Mouse (Mus musculus) adrenal gland, adult 8-10 months (tissue): Measurements from ENCODE around the gene Apoh. TPM values are rescaled to one million over a fixed set of nuclear protein-coding genes. Genes with fewer than 3 reads are reported as not detected.

Experiments
- DNase-seq: peaks from one replicate; pipeline ENCODE4 v3.0.0; 2022
- total RNA-seq, 4 experiments: library from RNA; stranded (reverse); gene quantifications; 2 replicates each; pipeline ENCODE4 v1.2.4; 2022

The Apoh gene
- total RNA-seq, 4 experiments from 2014 or later, result 0.31 to 1.5 (median 1.5) TPM; not detected in 1

GRCm38 (mm10) chr11:108333583-108334379 is 9.4 kb upstream of the Apoh start:
- DNase-seq, result no peak

GRCm38 (mm10) chr11:108334658-108335057 is 8.5 kb upstream of the Apoh start:
- no peak for DNase-seq

DNA sequence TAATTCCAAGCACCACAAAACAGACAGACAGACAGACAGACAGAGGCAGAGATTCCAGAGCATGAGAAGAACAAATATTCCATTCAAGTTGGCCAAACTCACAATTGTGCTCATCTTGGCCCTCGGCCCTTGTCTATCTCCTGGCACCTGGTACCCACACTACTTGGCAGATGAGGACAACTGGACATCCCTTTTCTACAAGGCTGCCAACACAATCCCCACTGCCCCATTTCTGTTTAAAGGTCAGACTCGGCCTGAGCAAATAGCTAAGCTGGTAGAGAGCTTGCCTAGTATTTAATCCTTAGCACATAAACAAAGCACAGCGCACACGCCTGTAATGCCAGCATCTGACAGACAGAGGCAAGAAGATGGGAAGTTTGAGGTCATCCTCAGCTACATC is 7.6 kb upstream of the Apoh start:
- DNase-seq, result no peak

- no peak for DNase-seq
Observed at GRCm38 (mm10) chr11:108336445-108336844, 6.7 kb upstream of the Apoh start.

- no peak for DNase-seq
Observed at GRCm38 (mm10) chr11:108340293-108340692, 2.9 kb upstream of the Apoh start.

DNA sequence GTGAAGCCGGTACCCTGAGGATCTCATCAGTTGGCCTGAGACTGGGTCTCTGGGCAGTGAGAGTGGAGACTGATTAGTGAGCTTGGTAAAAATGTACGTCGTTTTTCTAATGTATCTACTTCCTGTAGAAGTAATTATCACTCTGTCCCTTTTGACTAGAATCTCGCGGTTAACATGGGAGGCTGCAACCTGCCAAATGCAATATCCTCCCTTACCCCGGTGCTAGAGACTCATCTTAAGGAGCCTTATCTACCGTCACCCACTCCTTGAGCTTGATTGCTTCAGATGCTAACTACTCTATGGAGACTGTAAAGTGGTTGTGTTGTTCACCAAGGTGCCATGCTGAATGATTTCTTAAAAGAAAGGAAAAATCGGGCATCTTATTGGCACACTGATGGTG is 1.4 kb upstream of the Apoh start:
- no peak for DNase-seq

DNA sequence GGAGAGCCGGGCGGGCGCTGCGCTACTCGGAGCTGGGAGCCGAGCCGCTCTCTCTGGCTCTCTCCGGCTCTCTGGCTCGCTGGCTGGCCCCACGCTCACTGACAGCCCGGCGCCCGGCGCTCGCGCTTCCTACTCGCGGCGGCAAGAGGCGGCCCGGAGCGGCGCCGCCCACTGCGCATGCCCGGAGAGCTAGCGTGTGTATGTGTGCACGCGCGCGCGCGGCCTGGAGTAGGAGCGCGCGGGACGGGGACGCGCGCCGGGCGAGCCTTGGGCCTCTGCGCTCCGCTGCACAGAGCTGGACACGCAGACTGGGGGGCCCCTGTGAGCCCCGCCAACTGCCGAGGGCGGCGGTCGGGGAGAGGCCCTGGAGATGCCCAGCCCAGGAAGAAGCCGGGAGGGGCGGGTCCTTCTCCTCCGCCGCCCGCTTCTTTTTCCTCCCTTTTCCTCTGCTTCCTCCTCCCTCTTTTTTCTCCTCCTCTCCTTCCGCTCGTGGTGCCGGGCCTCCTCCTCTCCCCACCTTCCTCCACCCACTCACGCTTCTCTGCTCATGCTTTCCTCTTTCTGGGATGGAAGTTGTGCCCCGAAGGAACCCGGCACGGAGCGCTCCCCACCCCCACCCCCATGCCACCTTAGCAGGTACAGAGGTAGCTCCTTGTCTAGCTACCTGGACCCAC is 772 bp downstream of the Apoh start, which contains the start of gene Prkca:
Gene Prkca, minus strand, starts transcription at position 140 of the 674 bp plus-strand sequence.
- peak; percentile 84 for DNase-seq

DNA sequence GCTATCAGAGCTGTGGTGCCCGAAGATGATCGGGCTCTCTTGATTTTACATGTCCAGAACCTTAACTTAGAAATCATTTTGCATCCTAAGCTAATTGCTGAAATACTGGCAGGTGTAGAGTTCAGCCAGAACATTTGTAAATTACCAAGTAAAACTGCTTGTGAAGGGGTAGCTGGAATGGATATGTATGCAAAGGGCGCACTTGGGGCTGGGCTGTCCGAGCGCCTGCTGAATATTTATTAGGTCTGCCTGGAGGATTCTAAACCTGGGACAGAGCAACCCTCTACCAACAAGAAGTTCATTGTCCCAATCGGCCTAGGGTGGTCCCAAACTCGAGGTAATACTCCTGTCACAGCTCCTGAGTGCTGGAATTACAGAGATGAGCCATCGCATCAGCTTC is 1.6 kb downstream of the Apoh start:
- no peak for DNase-seq

- no peak for DNase-seq
Observed at GRCm38 (mm10) chr11:108345321-108345720, 2.2 kb downstream of the Apoh start.

- no peak for DNase-seq
Observed at GRCm38 (mm10) chr11:108350799-108351198, 7.6 kb downstream of the Apoh start.

GRCm38 (mm10) chr11:108352842-108353388 is 9.8 kb downstream of the Apoh start:
- DNase-seq, result no peak

GRCm38 (mm10) chr11:108356020-108356419 is 12.9 kb downstream of the Apoh start:
- no peak for DNase-seq

GRCm38 (mm10) chr11:108358911-108359310 is 15.8 kb downstream of the Apoh start:
- no peak for DNase-seq

DNA sequence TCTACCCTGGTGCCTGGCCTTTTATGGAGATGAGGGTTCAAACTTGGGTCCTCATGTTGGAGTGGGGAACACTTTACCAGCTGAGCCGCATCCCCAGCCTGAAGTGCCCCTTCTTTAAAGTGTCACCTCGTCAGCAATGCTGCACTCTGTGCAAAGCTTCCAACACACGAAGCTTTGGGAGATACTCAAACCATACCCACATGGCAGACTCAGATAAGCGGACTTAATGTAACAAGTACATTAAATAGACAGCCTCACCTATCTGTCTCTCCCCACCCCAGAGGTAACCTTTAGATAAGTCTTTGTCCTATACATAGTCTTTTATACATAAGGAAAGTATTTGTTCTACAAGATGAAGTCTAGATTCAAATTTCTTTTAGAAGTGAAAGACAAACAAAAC is 17.8 kb downstream of the Apoh start:
- no peak for DNase-seq

GRCm38 (mm10) chr11:108362965-108363364 is 19.8 kb downstream of the Apoh start:
- DNase-seq, result no peak

DNA sequence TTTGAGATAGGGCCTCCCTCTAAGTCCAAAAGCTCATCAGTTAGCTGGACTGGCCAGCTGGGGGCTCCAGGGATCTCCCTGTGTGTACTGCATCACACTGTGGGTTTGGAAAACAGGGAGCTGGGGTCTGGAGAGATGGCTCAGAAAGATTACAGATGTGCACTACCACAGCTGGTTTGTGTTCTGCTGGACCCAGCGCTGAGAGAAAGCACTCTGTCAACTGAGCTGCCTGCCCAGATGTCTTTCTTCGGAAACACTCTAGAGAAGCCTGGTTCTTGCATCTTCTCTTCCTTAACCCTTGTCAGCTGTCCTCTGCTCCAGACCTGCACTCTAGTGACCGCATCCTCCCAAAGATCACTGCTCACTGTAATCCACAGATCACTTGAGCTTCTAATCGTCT is 20.8 kb downstream of the Apoh start:
- no peak for DNase-seq

DNA sequence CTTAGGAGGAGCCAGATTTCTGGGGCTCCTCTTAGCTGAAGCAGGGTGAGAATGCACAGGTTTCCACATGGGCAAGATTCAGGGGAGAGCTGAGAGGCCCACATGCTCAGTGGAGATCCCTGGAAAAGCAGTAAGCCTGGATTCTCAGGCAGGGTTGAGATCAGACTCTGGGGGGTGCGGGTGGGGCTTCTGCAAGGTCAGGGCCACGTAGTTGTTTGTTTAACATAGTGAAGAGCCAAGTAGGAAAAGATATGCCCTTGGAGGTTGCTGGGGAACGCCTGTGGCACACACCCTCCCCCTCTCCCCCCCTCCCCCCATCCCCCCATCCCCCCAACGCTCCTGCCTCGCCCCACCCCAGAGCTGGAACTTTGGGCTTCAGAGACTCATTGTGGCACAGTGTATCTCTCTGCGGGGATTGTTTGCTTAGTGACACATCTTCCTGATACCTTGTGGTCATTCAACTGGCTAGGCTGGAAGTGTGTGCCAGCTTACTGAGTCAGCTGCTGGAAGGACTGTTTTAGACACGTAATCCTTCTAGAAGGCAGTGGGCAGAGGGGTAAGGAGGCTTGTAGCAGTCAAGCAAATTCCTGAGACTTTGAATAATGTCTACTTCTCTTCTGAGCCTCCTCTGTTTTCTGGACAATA is 21.9 kb downstream of the Apoh start:
- peak; percentile 67 for DNase-seq

DNA sequence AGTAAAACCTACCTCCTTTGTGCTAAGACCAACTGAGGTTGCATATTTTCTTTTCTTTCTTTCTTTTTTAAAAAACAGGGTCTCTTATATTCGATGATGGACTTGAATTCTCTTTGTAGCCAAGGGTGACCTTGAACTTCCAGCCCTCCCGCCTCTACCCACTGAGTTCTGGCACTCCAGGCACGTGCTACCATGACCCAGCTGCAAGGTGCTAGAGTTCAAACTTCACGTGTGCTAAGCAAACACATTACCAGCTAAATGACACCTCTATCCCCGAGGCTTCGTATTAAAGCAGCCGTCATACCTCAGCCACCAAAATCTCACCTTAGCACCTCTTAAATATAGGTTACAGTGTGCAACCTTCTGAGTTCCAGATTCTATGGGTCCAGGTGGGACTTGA is 22.4 kb downstream of the Apoh start:
- DNase-seq, result no peak

DNA sequence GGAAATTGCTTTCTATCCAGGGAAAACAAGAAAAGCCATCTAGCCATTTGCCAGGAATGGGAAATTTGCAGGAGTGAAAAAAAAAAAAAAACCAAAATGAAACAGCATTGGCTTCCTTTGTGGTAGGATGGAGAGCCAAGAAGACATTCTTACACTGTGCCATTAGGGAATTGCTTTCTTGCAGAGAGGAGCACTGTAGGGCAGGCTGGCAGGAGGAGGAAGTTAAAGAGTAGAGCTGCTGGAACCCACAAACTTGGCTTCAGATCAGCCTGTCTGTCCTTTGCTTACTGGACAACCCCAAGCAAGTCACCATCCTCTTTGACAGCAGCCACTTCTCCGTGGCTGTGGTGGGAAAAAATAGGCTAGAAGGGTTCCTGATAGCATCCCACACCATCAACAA is 23.9 kb downstream of the Apoh start:
- DNase-seq, result no peak

GRCm38 (mm10) chr11:108376815-108377214 is 33.7 kb downstream of the Apoh start:
- DNase-seq, result no peak

GRCm38 (mm10) chr11:108377680-108378362 is 34.7 kb downstream of the Apoh start:
- DNase-seq, result peak; percentile 31

DNA sequence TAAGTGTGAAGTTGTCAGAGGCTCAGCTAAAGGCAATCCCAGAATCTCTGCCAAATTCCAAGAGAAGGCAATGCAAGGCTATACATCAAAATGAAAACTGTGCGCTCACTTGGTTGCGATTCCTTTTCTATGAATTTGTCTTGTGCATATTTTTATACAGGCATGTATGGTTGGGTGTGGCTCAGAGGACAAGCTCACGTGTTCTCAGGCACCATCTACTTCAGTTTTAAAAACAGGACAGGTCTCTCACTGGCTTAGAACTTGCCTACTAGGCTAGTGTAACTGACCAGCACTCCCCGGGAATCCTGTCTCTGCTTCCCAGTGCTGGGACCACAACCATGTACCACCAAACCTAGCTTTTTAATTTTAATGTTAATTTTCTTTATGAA is 35.2 kb downstream of the Apoh start:
- DNase-seq, result no peak

- no peak for DNase-seq
Observed at GRCm38 (mm10) chr11:108382664-108383063, 39.5 kb downstream of the Apoh start.
